Mouse (Mus musculus): ENCODE results near the gene Spint2.

DNA sequence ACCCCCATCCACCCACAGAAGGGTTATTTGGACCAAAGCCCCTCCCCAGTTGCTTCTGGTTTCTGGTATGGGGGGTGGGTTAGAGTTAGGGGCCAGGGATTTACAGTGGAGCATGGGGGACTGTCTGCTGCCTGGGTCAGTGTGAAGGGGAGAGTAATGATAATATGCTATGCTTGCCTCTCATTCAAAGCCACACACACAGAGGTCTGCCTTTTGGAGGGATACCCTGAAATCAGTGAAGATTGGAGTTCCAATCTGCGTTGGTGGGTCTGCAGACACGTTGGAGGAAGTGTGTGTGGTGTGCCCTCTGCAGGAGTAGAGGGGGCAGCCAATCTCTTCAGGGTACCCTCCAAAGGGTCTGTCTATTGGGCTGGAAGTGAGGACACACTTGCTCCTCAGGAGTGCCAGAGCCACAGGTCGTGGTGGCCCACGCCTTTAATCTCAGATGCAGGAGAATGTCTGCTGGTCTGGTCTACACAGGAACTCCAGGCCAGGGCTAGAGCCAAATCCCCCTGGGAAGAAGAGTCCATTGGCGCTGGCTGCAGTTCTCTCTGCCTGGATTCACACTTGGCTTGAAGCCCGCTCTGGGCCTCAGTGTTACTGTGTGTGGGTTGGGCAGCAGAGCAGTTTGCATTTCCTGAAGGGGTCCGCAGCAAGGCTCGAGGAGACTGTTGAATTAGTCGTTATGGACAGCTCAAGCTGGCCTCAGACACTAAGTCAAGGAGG lies 23.7 kb upstream of the Spint2 start:
- TF ChIP-seq CTCF (IDR thresholded peaks at IDR 0.05; ENCODE audit: low read depth) (no peak), EP300 (IDR thresholded peaks at IDR 0.05; ENCODE audit: low read depth) (no peak)
